Comparison of ENCODE assay signal across 8 mouse cellular contexts in the genomic region with DNA sequence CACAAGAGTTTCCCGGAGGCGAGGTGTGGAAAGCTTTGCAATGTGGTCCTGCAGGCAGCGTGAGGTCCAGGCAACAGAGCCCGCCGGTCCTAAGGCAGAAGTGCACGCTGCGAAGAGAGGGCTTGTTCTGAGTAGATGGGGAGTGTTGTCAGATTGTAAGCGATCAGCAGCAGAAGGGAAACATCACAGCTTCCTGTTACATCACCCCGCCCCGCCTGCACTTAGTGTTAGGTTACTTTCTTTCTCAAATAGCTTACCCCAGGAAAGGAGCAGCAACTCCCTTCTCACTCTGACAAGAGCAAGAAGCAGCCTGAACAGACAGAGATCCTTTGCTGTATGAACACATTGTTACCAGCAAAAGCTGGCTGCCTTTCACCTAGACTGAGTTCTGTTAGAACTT. TPM values are rescaled to one million over a fixed set of nuclear protein-coding genes. Genes with fewer than 3 reads are reported as not detected.
DNase-seq lines count a peak whose midpoint lies in the region; ATAC-seq lines count a peak whose summit lies in the region.

Calcrl (minus strand) TSS at position 274 of the 400 bp plus-strand sequence.

- peak; percentile 89 for ATAC-seq in megakaryocyte, adult 5-6 weeks (ENCODE audit: poor library complexity, severe bottlenecking)

- peak; percentile 89 for DNase-seq in T-cell, adult 2 months (ENCODE audit: low spot score)
- peak; percentile 88 for DNase-seq in embryo, embryonic 10.5 days (ENCODE audit: low spot score)
- DNase-seq in gastrocnemius, postnatal 14 days: peak; percentile 76
- DNase-seq in induced T-regulatory cell, adult 2 months (ENCODE audit: low read depth): peak; percentile 86
- peak; percentile 8 to 18 for DNase-seq in left cerebral cortex, adult 8-10 months (ENCODE audit: low spot score in 2 of 2)
- DNase-seq in right cerebral cortex, postnatal 10 days (ENCODE audit: low spot score in 2 of 2): peak; percentile 56 to 59
- DNase-seq in urinary bladder, postnatal 36 days (ENCODE audit: low spot score in 2 of 2): peak; percentile 66 to 77

- intact Hi-C loops in gastrocnemius, postnatal 14 days (cut with DNase I; ENCODE audit: low total_unique reads): no loop called here

RNA-seq across cellular contexts. Expression of gene Calcrl, which starts in this region (rescaled TPM):
- 10 to 100 TPM; 21.9 to 27.6 TPM for total RNA-seq in gastrocnemius, postnatal 14 days (2021)
- 1 to 10 TPM; 6.5 to 8.9 (median 7.1) TPM for total RNA-seq in left cerebral cortex, adult 8-10 months (2022)
- 17.8 and 25.6 TPM in 2 replicates for total RNA-seq in megakaryocyte, adult 5-6 weeks (2015)
- total RNA-seq in megakaryocyte, adult 5-6 weeks (2017): 49.4 and 66.0 TPM in 2 replicates

Comparison
In these comparisons a context has a peak if more than half of its experiments do, and no peak if none do; other contexts are left out.
1. Peak in every context shown above with its lines: DNase-seq and ATAC-seq.
2. DNase-seq: peak in every context shown above with its lines; median percentile 89 in T-cell, adult 2 months; 88 in embryo, embryonic 10.5 days; 86 in induced T-regulatory cell, adult 2 months; 76 in gastrocnemius, postnatal 14 days; 72 in urinary bladder, postnatal 36 days; 58 in right cerebral cortex, postnatal 10 days; 13 in left cerebral cortex, adult 8-10 months.